Mouse (Mus musculus) thymus, postnatal 25 days (tissue): Measurements from ENCODE around the gene Usp30.

ENCODE experiments used
- DNase-seq: peaks from one replicate; pipeline ENCODE4 v3.0.0; 2022

Usp30 gene

GRCm38 (mm10) chr5:114129550-114130210, 64.4 kb downstream of the Usp30 start:
- DNase-seq = no peak

- peak; percentile 81 for DNase-seq
These were observed 64.9 kb downstream of the Usp30 start, which contains the start of gene Ung for GRCm38 (mm10) chr5:114130211-114130605. Gene Ung (plus strand): TSS chr5:114130386.

- DNase-seq = peak; percentile 94
These were observed 65.6 kb downstream of the Usp30 start for GRCm38 (mm10) chr5:114130698-114131520.

- peak; percentile 62 for DNase-seq
These were observed 66.2 kb downstream of the Usp30 start for GRCm38 (mm10) chr5:114131521-114131840.

- no peak for DNase-seq
These were observed 67.6 kb downstream of the Usp30 start for GRCm38 (mm10) chr5:114132841-114133240.

- DNase-seq = peak; percentile 20
These were observed 68.9 kb downstream of the Usp30 start for GRCm38 (mm10) chr5:114134091-114134534.

GRCm38 (mm10) chr5:114135516-114135915, 70.3 kb downstream of the Usp30 start:
- DNase-seq = no peak

- no peak for DNase-seq
These were observed 72.4 kb downstream of the Usp30 start for GRCm38 (mm10) chr5:114137481-114138276.

GRCm38 (mm10) chr5:114138277-114139164, 73.3 kb downstream of the Usp30 start:
- no peak for DNase-seq

GRCm38 (mm10) chr5:114139175-114139574, 73.9 kb downstream of the Usp30 start:
- no peak for DNase-seq

- DNase-seq = no peak
These were observed 81.0 kb downstream of the Usp30 start, which contains the start of gene Acacb for GRCm38 (mm10) chr5:114146028-114146888. Gene Acacb (plus strand): TSS chr5:114146535.

GRCm38 (mm10) chr5:114147043-114147972, 82.0 kb downstream of the Usp30 start:
- DNase-seq = no peak

- no peak for DNase-seq
These were observed 87.3 kb downstream of the Usp30 start for GRCm38 (mm10) chr5:114152359-114153092.

- peak; percentile 17 for DNase-seq
These were observed 88.2 kb downstream of the Usp30 start for GRCm38 (mm10) chr5:114153490-114153889.

GRCm38 (mm10) chr5:114154765-114155164, 89.5 kb downstream of the Usp30 start:
- no peak for DNase-seq

GRCm38 (mm10) chr5:114155168-114155933, 90.1 kb downstream of the Usp30 start:
- DNase-seq = no peak

- no peak for DNase-seq
These were observed 92.0 kb downstream of the Usp30 start for GRCm38 (mm10) chr5:114157236-114157635.

GRCm38 (mm10) chr5:114161424-114161823, 96.2 kb downstream of the Usp30 start:
- DNase-seq = no peak
